Mouse (Mus musculus): Measurements from ENCODE around the gene Gm47791.

Gm47791 gene

GRCm38 (mm10) chr1:82771022-82771586 lies at the start of gene Gm47791:
Gm47791 (minus strand) TSS chr1:82771243.
- no peak for DNase-seq (ENCODE audit: low read depth, low spot score)

- DNase-seq (ENCODE audit: low read depth, low spot score): no peak
Measured at GRCm38 (mm10) chr1:82820626-82821186, 49.7 kb upstream of the Gm47791 start.

GRCm38 (mm10) chr1:82820179-82820578 lies 49.1 kb upstream of the Gm47791 start:
- no peak for DNase-seq (ENCODE audit: low read depth, low spot score)

GRCm38 (mm10) chr1:82819366-82819765 lies 48.3 kb upstream of the Gm47791 start:
- no peak for DNase-seq (ENCODE audit: low read depth, low spot score)

GRCm38 (mm10) chr1:82815941-82816716 lies 45.1 kb upstream of the Gm47791 start:
- DNase-seq (ENCODE audit: low read depth, low spot score): no peak

- no peak for DNase-seq (ENCODE audit: low read depth, low spot score)
Measured at GRCm38 (mm10) chr1:82811766-82812165, 40.7 kb upstream of the Gm47791 start.

GRCm38 (mm10) chr1:82808564-82808963 lies 37.5 kb upstream of the Gm47791 start:
- DNase-seq (ENCODE audit: low read depth, low spot score): no peak

- DNase-seq (ENCODE audit: low read depth, low spot score): no peak
Measured at GRCm38 (mm10) chr1:82807206-82807605, 36.2 kb upstream of the Gm47791 start.

GRCm38 (mm10) chr1:82806391-82806790 lies 35.3 kb upstream of the Gm47791 start:
- DNase-seq (ENCODE audit: low read depth, low spot score): no peak

GRCm38 (mm10) chr1:82804059-82804458 lies 33.0 kb upstream of the Gm47791 start:
- DNase-seq (ENCODE audit: low read depth, low spot score): no peak

GRCm38 (mm10) chr1:82803608-82804007 lies 32.6 kb upstream of the Gm47791 start:
- no peak for DNase-seq (ENCODE audit: low read depth, low spot score)

GRCm38 (mm10) chr1:82801105-82801783 lies 30.2 kb upstream of the Gm47791 start:
- DNase-seq (ENCODE audit: low read depth, low spot score): no peak

- no peak for DNase-seq (ENCODE audit: low read depth, low spot score)
Measured at GRCm38 (mm10) chr1:82798922-82799321, 27.9 kb upstream of the Gm47791 start.

GRCm38 (mm10) chr1:82798304-82798703 lies 27.3 kb upstream of the Gm47791 start:
- DNase-seq (ENCODE audit: low read depth, low spot score): no peak

GRCm38 (mm10) chr1:82797088-82797487 lies 26.0 kb upstream of the Gm47791 start:
- DNase-seq (ENCODE audit: low read depth, low spot score): no peak

GRCm38 (mm10) chr1:82795702-82796443 lies 24.8 kb upstream of the Gm47791 start:
- no peak for DNase-seq (ENCODE audit: low read depth, low spot score)

- DNase-seq (ENCODE audit: low read depth, low spot score): no peak
Measured at GRCm38 (mm10) chr1:82795211-82795610, 24.2 kb upstream of the Gm47791 start.

GRCm38 (mm10) chr1:82793986-82794385 lies 22.9 kb upstream of the Gm47791 start:
- no peak for DNase-seq (ENCODE audit: low read depth, low spot score)

GRCm38 (mm10) chr1:82793110-82793509 lies 22.1 kb upstream of the Gm47791 start:
- no peak for DNase-seq (ENCODE audit: low read depth, low spot score)

GRCm38 (mm10) chr1:82792238-82792637 lies 21.2 kb upstream of the Gm47791 start:
- DNase-seq (ENCODE audit: low read depth, low spot score): no peak

- no peak for DNase-seq (ENCODE audit: low read depth, low spot score)
Measured at GRCm38 (mm10) chr1:82791105-82791504, 20.1 kb upstream of the Gm47791 start.

GRCm38 (mm10) chr1:82788070-82788469 lies 17.0 kb upstream of the Gm47791 start:
- DNase-seq (ENCODE audit: low read depth, low spot score): no peak
